Comparison of ENCODE assay signal across 17 mouse cellular contexts in genomic region chr9:119370770-119371169, GRCm38 (mm10). TPM values are rescaled to one million over a fixed set of nuclear protein-coding genes. Genes with fewer than 3 reads are reported as not detected.
"Had no signal": no experiment of that assay in that cellular context is flagged by ENCODE, and none has a peak within 500 bp of the region (broad histone marks: within the 10 kb centered on the region; RNA-seq: fewer than 3 reads in every experiment).

No protein-coding gene starts in this region.

RNA-seq across cellular contexts. Expression of gene Slc22a14, which starts 5.4 kb away (rescaled TPM):
- total RNA-seq: layer of hippocampus, adult 18-20 months; layer of hippocampus, postnatal 25 days; left cerebral cortex, adult 18-20 months; left cerebral cortex, postnatal 10 days; left cerebral cortex, postnatal 36 days; liver, adult 2 months; megakaryocyte progenitor cell, adult 5-6 weeks; megakaryocyte-erythroid progenitor cell, adult 5-6 weeks had no signal
- polyA plus RNA-seq: limb, embryonic 11.5 days; liver, adult 2 months; liver, embryonic 13.5 days; liver, postnatal 0 days; lung, embryonic 15.5 days; midbrain, embryonic 11.5 days; midbrain, embryonic 14.5 days; neural tube, embryonic 14.5 days; small intestine, adult 2 months; stomach, embryonic 16.5 days had no signal
